Mouse (Mus musculus): ENCODE data around the gene Uqcc2. TPM values are rescaled to one million over a fixed set of nuclear protein-coding genes. Genes with fewer than 3 reads are reported as not detected.

Gene Uqcc2
- total RNA-seq (2023) = 10 to 100 TPM; 33.5 to 34.5 TPM

DNA sequence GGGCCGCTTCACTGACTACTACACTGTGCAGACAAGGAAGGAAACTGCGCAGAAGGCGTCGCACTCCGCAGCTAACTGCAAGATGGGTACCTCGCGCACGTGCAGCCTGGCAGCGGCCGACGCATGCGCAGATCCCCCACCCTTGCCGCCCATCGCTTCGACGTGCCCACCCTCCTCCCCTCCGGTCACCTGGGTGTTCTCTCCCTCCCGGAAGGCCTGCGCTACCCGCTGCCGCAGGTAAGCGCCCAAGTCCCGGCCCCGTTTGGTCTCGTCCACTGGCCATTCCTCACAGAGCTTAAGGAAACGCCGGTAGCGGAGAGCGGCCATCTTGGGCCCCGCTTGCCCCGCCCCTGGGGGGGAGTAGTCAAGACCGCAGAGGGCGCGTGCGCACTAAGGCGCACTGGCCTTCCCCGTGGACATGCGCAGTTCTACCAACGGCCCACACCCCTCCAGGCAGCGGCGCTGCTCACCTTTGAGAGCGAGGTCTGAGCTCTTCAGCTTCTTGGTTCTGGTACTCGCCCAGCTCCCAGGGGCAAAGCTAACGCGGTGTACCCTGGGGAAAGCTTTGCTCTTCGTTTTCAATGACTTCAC, at the start of gene Uqcc2:
Uqcc2 (minus strand) TSS at position 366 of the 591 bp plus-strand sequence.

DNA sequence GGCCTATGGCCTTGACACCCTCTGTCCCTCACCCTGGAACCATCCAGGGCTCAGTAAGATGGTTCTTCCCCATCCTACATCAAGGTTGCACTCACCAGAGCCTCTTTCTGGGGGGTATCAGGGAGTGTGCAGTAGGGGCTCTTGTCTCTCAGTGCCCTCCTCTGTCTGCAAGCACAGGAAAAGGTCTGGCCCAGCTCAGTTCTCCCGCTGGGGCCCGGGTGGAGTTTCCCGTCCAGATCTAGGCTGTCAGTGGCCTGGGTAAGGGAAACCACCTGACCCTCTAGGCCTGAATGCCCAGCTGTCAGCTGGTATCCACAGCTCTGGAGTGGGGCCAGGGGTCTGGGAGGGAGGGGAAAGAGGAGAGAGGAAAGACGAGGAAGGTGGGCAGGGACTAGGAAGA, 33.8 kb upstream of the Uqcc2 start, which contains the start of gene Ip6k3:
Ip6k3 (minus strand) TSS at position 251 of the 400 bp plus-strand sequence.

Other genes with a start within 250 kb of the Uqcc2 start
- 10 to 100 TPM; 15.5 to 16.1 TPM for gene Kifc5b, start 216.8 kb downstream of the Uqcc2 start, total RNA-seq (2023)
- gene Phf1, start 200.9 kb downstream of the Uqcc2 start, total RNA-seq (2023) = 10 to 100 TPM; 63.4 to 68.4 TPM
- 10 to 100 TPM; 57.1 to 73.2 TPM for gene Cuta, start 194.3 kb downstream of the Uqcc2 start, total RNA-seq (2023)
- 1 to 10 TPM; 2.3 to 2.6 TPM for gene Syngap1, start 192.7 kb downstream of the Uqcc2 start, total RNA-seq (2023)
- 10 to 100 TPM; 10.5 to 14.8 TPM for gene Zbtb9, start 160.7 kb downstream of the Uqcc2 start, total RNA-seq (2023)
- 10 to 100 TPM; 71.5 to 74.4 TPM for gene Bak1, start 104.9 kb downstream of the Uqcc2 start, total RNA-seq (2023)
- 1 to 10 TPM; 5.9 to 8.3 TPM for gene Itpr3, start 76.6 kb downstream of the Uqcc2 start, total RNA-seq (2023)
- under 1 TPM; 0.33 to 0.73 TPM for gene Ip6k3, start 33.9 kb upstream of the Uqcc2 start, total RNA-seq (2023)
- 10 to 100 TPM; 39.4 to 50.7 TPM for gene Lemd2, start 70.6 kb upstream of the Uqcc2 start, total RNA-seq (2023)